Mouse (Mus musculus) gastrocnemius, adult 2 months (tissue): Measurements from ENCODE around the gene Wdr70. TPM values are rescaled to one million over a fixed set of nuclear protein-coding genes. Genes with fewer than 3 reads are reported as not detected.

Experiments
- DNase-seq: peaks from one replicate; pipeline ENCODE4 v3.0.0; 2022
- H3K27ac ChIP-seq: fragments of 200-600 bp; 2 replicates; pipeline ENCODE4 v1.8.1; 2022; ENCODE audit warnings: mild to moderate bottlenecking
- H3K4me3 ChIP-seq: fragments of 200-600 bp; 2 replicates; pipeline ENCODE4 v1.8.1; 2022; ENCODE audit warnings: mild to moderate bottlenecking, moderate library complexity
- CTCF ChIP-seq: fragments of 200-600 bp; IDR thresholded peaks from 2 replicates; pipeline ENCODE4 v1.8.1; 2022; ENCODE audit warnings: antibody characterized with exemption, mild to moderate bottlenecking, moderate library complexity
- intact Hi-C: fragments of 180-260 bp; cut with DNase I; formaldehyde crosslinking; loops from one replicate; pipeline ENCODE4 v1.15.1; 2025
- microRNA-seq: library from miRNA; unstranded; fragments of <30 nt; microRNA quantifications from one replicate; pipeline ENCODE4 v1.2.0, GENCODE M21; 2021
- total RNA-seq, 2 experiments: library from RNA; stranded (reverse); gene quantifications; 2 replicates each; pipeline ENCODE4 v1.2.3; 2021

The Wdr70 gene
- total RNA-seq, 2 experiments from 2014 or later, result 20.4 to 23.1 TPM

DNA sequence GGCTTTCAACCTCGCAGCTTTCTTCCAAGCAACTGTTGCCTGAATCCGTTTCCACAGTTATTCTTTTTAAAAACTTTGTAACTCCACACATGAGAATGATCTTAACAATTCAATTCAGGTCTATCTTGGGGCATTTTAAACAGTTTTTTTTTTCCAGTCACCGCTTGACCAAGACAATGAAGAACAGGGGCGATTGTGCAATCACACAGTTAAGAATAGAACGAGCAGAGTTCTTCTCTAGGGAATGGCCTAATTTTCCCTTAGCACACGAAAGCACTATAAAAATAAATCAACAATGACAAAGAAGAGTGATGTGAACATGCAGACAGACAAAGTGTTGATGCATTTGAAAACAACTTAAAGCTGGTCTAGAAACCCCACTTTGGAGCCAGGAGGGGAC is 223.1 kb downstream of the Wdr70 start:
- intact Hi-C loops, result no loop called here
- H3K27ac ChIP-seq, result no peak overlapping the region
- TF ChIP-seq CTCF, result no peak
- H3K4me3 ChIP-seq, result no peak overlapping the region
- DNase-seq, result no peak

- TF ChIP-seq CTCF, result no peak
- Histone ChIP-seq H3K27ac (no peak overlapping the region), H3K4me3 (no peak overlapping the region)
- no peak for DNase-seq
- intact Hi-C loops, result no loop called here
Measured at GRCm38 (mm10) chr15:7872473-7872872, 226.5 kb downstream of the Wdr70 start.

- no peak for TF ChIP-seq CTCF
- no peak overlapping the region for H3K27ac ChIP-seq
- no peak overlapping the region for H3K4me3 ChIP-seq
- DNase-seq, result no peak
- intact Hi-C loops, result no loop called here
Measured at GRCm38 (mm10) chr15:7865305-7865704, 233.7 kb downstream of the Wdr70 start.

GRCm38 (mm10) chr15:7863328-7863727 is 235.7 kb downstream of the Wdr70 start:
- Histone ChIP-seq H3K4me3 (no peak overlapping the region), H3K27ac (no peak overlapping the region)
- TF ChIP-seq CTCF, result no peak
- intact Hi-C loops, result no loop called here
- DNase-seq, result no peak

- no peak for TF ChIP-seq CTCF
- Histone ChIP-seq H3K27ac (no peak overlapping the region), H3K4me3 (no peak overlapping the region)
- intact Hi-C loops, result no loop called here
- DNase-seq, result no peak
Measured at GRCm38 (mm10) chr15:7862890-7863289, 236.1 kb downstream of the Wdr70 start.

DNA sequence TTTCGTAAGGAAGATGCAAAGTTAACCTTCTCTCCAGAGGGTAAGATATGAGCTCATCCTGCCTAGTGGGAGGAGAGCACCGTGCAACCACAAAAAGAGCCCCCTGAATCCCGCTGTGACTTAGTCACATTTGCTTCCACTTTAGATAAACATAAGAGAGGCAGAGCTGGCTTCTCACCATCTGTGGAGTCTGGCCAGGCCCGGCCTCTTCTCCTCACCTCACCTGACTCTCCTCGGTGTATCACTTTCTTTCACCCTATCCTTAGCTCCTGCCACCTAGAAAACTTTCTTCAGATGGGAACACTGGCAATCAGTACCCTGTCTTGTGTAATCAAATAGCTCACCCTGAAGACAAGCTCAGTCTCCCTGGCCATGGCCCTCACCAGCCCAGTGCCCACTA is 240.2 kb downstream of the Wdr70 start:
- TF ChIP-seq CTCF, result no peak
- Histone ChIP-seq H3K4me3 (no peak overlapping the region), H3K27ac (peak overlapping the region; percentile 62)
- DNase-seq, result peak; percentile 70
- intact Hi-C loops, result no loop called here

- no peak for TF ChIP-seq CTCF
- peak; percentile 26 for DNase-seq
- intact Hi-C loops, result no loop called here
- Histone ChIP-seq H3K4me3 (no peak overlapping the region), H3K27ac (no peak overlapping the region)
Measured at GRCm38 (mm10) chr15:7857418-7857817, 241.6 kb downstream of the Wdr70 start.

GRCm38 (mm10) chr15:7842398-7842797 is 256.6 kb downstream of the Wdr70 start:
- intact Hi-C loops, result no loop called here
- DNase-seq, result no peak
- no peak for TF ChIP-seq CTCF
- no peak overlapping the region for H3K4me3 ChIP-seq
- H3K27ac ChIP-seq, result no peak overlapping the region

DNA sequence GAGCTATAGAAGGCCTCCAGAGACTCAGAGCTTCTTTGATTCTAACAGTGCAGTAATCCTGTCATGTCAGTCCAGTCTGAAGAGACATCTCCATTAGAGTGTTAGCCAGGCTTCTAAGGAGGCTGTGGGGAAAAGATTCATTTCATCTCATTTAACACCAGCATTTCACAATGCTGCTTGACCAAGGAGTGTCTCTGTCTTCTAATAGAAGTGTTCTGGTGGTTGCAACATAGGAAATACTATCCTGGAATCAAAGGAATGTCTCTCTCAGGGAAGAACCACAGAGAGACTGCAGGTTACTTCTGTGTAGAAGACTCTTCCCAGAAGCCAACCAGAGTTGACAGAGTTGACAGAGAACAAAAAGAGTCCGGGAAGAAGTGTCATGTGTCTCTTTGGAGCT is 257.3 kb downstream of the Wdr70 start:
- TF ChIP-seq CTCF, result no peak
- DNase-seq, result no peak
- intact Hi-C loops, result no loop called here
- H3K4me3 ChIP-seq, result no peak overlapping the region
- H3K27ac ChIP-seq, result no peak overlapping the region

- no peak for TF ChIP-seq CTCF
- DNase-seq, result no peak
- Histone ChIP-seq H3K4me3 (no peak overlapping the region), H3K27ac (no peak overlapping the region)
- intact Hi-C loops, result no loop called here
Measured at GRCm38 (mm10) chr15:7838921-7839309, 260.1 kb downstream of the Wdr70 start.

DNA sequence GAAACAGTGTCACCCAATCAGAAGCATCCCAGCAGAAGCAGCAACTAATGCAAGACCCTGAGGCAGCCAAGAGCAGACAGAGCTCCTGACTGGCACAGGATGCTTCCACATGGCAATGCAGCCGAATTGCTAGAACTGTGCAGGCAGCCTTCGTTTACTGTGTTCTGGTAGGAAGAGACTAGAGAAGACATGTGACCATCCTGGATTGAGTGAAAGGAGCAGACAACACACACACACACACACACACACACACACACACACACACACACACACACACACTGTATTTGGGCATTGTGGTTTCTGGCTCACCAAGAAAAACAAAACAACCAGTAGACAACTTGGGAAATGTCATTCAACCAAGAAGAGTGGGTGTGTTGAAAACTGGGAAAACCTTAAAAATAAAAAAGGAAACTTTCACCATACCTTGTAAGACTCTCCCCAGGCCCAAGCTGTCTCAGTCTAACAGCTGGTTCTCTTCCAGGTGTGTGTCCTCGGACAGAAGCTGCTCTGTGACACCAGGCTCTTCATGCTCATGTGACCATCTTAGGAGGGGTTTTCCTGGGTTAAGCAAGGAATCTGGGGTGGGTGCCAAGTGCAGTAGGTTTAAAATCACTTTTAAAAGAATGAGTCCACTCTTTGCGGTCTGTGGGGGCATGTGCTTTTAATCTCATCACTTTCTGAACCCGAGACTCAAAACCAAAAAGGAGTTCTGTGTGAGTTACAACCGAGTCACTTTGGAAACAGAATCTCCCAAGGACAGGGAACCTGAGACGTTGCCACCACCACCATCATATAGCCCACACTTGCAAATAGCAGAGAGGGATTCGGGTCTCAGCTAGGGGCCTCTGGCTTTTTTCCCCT is 260.7 kb downstream of the Wdr70 start:
- no peak overlapping the region for H3K27ac ChIP-seq
- intact Hi-C loops, result no loop called here
- DNase-seq, result no peak
- H3K4me3 ChIP-seq, result no peak overlapping the region
- no peak for TF ChIP-seq CTCF

DNA sequence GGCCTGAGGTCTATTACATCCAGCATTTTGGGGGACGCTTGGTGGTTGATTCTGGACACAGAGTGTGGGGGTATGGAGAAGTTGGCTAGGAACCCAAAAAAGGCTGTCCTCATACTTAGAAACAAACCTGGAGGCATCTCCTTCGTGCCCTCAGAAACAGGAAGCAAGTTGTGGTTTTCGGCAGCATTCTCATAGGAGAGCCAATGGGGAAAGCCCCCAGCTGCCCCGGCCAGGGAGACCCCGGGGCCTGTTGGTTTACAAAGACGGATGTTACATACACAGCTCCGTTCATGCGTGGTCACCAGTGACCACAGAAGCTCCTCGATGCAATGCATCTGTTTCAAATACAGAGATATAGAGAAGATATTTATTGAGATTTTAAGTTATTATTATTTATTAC is 263.6 kb downstream of the Wdr70 start:
- TF ChIP-seq CTCF, result no peak
- Histone ChIP-seq H3K27ac (no peak overlapping the region), H3K4me3 (no peak overlapping the region)
- DNase-seq, result no peak
- intact Hi-C loops, result no loop called here

GRCm38 (mm10) chr15:7825530-7825929 is 273.5 kb downstream of the Wdr70 start:
- Histone ChIP-seq H3K27ac (no peak overlapping the region), H3K4me3 (no peak overlapping the region)
- intact Hi-C loops, result no loop called here
- TF ChIP-seq CTCF, result no peak
- DNase-seq, result no peak

DNA sequence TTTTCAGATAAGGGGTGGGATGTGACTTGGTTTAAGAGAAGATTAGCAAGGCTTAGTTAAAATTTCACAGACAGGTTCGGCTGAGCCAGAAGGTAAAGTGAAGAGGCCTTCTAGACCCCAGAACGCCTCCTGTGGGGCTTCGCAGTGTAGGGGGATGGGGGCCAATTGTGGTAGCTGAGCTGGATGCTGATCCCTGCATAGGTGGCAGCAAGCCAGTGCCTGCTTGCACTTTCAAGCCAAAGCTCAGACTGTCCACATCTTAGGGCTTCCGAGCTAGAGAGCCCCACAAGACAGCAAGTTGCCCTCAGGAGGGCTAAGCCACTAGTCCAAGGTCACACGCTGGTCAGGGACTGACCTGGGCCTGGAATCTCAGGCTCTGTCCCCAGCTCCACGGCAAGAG is 275.1 kb downstream of the Wdr70 start:
- no peak for DNase-seq
- intact Hi-C loops, result no loop called here
- Histone ChIP-seq H3K4me3 (no peak overlapping the region), H3K27ac (no peak overlapping the region)
- no peak for TF ChIP-seq CTCF

Small RNAs within 50 kb of the gene (microRNA-seq; reads per million reads assigned to microRNA genes)
- not detected for gene Gm27529

Other genes starting within 250 kb of the Wdr70 start
- gene Nup155, start 10.1 kb upstream of the Wdr70 start, total RNA-seq, result 1 to 10 TPM; 8.1 to 8.8 TPM
- 1 to 10 TPM; 3.1 to 3.4 TPM for gene Cplane1, start 69.9 kb upstream of the Wdr70 start, total RNA-seq